Mouse (Mus musculus): ENCODE data around the gene Emd.
A peak's percentile ranks its signal among the peaks of the same experiment; 100 is the strongest.

Gene Emd

DNA sequence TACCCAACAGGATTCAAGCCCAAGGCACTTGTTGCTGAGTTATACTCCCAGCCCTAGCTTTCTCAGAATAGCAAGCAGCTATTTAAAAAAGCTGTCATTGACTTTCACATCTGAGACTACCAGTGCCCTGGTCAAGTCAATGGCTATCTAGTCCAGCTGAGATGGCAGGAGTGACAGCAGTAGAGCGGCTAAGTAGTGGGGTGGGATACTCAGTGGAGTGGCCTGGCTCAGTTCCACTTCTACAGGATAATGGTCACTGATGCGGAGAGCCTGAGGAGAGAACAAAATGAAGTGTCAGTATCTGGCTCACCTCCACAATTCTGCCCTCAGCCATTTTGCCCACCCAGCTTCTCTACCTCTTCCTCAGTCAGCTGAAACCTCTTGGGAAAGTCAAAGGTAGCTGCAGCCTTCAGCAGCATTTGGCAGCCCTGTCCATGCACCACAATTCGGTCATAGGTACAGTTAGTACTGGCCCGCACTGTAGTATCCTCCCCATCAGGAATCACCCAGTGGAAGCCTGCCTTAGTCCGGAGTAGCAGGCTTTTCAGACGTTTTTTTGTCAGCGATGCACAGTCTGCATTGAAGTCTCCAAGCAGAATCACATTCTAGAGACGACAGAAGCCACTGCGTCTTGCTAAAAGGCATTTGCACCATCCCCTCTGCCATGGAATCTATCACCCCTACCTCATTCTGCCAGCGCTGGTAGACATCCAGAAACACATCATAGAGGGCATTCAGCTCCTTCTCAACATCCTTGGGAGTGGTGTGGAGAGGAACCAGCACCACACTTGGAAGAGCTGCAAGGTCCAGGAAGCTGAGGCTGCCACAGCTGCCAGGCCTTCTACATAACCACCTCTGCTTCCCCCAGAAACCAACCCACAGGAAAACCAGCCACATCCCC lies 19.2 kb downstream of the Emd start:
- no peak for DNase-seq

DNA sequence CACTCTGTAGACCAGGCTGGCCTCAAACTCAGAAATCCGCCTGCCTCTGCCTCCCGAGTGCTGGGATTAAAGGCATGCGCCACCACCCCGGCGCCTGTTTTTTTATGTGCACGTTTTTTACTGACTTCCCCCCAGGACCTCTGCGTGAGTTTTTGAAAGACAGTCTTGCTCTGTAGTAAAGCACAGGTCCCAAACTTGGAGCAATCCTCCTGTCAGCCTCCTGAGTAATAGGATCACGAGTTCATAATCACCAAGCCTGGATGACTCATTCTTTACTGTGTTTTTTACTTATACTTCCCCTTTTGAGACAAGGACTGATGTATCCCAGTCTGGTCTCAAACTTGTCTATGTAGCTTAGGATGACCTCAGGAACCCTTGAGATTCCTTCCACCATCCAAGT lies 23.4 kb downstream of the Emd start:
- DNase-seq, result no peak

DNA sequence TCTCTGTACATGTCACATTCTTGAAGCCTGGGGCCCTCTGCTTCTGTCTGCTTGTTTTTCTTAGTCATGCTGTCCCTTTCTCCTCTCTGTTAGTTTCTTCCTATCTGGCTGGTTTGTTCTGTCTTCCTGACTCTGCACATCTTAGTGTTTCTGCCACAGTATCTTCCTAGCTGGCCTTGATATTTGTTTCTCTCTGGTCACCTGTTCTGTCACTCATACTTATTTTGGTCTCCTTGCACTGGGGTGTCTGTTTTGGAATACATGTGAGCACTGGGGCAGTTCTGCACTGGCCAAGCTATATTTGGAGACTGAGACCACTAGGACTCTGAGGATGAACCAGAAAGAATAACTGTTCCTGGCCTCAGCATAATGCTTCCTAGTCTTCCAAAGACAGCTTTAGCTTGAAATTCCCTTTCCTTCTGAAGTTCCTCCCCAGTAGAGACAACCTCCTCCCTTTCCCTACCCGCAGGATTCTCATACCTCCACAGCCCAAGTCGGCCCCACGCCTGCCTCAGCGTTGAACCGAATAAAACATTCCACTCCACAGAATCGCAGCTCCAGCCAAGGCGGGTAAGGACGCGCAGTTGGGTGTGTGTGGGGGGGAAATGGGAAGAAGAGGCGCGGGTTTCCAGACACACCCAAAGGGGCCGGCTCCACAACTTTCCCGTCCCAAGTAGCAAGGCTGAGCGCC lies 26.7 kb downstream of the Emd start:
- DNase-seq, result no peak

DNA sequence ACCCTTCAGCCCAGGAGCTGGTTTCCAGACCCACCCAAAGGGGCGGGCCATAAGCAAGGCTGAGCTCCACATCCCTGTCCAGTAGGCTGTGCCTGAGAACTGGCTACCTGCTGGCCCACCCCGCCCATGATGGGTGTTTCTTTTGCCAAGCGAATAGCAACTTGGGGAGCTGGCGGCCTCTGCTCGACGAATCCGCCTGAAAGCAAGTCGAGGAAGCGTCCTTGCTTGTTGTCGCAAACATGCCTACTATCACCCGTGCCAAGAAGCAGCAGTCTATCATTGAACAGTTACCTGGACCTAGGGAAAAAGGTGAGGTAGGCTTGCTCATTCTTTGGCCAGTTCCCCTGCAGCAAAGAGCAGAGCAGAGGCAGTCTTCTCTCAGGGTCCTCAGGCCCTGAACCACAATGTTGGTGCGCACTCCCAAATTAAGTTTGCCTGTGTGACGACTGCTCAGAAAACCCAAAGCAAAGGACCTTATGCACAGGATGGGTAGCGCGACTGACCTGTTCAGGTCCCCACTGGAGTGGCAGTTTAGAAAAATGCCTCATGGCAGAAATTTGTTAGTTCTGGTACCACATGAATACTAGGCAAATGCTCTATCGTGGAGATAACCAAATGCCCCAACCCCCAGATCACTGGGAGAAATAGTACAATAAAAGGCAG lies 27.4 kb downstream of the Emd start, which contains the start of the genes Taz and Dnase1l1:
TSS of gene Taz (plus strand) at position 181 of the 663 bp plus-strand sequence.
TSS of gene Dnase1l1 (minus strand) at position 606 of the 663 bp plus-strand sequence.
- DNase-seq, result peak; percentile 80 to 89

DNA sequence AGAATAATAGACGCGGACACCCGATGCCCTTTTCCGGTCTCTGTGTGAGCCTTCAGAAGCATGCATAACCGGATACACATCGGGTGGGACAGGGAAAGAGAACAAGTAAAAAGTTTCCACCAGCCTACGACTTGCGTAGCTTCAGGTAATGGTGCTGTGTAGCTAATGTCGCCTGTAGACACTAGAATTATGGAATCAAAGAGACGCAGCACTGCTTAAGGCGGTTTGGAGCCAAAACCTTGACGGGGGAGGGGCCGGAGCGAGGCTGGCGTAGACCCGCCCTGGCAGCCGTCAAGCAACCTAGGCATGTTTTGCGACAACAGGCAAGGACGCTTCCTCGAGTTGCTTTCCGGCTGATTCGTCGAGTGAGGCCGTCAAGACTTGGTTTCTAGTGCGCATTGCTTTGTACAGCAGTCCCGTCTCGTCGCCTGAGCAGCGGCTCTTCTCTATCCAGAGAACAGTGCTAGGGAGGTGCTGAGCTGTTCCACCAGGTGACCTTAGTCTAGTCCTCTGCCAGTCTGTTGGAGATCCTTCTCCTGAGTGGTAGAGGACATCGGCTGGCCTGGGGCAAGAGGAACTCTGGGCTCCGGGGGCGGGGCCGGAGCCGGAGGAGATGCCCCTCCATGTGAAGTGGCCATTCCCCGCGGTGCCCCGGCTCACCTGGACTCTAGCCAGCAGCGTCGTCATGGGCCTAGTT lies 28.1 kb downstream of the Emd start:
- peak; percentile 87 to 92 for DNase-seq

DNA sequence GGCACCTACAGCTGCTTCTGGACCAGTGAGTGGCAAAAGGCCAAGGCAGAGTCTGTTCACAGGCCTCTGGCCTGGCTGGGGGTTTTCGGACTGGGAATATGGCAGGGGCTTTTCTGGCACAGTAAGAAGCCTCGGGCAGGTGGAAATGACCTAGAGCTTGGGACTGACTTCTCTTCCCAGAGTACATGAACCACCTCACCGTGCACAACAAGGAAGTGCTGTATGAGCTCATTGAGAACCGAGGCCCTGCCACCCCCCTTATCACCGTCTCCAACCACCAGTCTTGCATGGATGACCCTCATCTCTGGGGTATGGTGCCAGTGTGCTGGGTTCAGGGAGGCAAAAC lies 28.6 kb downstream of the Emd start:
- DNase-seq, result no peak

DNA sequence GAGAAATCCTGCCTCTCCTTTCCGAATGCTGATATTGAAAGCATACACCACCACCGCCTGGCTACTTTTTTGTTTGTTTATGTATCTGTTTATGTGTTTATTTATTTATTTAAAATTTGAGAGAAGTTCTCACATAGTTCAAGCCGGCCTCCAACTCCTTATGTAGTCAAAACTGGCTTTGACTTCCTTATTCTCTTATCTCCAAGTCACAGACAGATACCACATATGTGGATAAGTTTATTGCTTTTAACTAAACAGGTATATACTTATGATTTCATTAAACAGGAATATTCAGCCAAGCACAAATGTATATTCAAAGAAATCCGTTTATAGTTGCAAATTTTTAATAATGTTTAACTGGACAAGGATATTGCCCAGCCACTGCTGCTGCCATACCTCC lies 38.9 kb downstream of the Emd start:
- no peak for DNase-seq

DNA sequence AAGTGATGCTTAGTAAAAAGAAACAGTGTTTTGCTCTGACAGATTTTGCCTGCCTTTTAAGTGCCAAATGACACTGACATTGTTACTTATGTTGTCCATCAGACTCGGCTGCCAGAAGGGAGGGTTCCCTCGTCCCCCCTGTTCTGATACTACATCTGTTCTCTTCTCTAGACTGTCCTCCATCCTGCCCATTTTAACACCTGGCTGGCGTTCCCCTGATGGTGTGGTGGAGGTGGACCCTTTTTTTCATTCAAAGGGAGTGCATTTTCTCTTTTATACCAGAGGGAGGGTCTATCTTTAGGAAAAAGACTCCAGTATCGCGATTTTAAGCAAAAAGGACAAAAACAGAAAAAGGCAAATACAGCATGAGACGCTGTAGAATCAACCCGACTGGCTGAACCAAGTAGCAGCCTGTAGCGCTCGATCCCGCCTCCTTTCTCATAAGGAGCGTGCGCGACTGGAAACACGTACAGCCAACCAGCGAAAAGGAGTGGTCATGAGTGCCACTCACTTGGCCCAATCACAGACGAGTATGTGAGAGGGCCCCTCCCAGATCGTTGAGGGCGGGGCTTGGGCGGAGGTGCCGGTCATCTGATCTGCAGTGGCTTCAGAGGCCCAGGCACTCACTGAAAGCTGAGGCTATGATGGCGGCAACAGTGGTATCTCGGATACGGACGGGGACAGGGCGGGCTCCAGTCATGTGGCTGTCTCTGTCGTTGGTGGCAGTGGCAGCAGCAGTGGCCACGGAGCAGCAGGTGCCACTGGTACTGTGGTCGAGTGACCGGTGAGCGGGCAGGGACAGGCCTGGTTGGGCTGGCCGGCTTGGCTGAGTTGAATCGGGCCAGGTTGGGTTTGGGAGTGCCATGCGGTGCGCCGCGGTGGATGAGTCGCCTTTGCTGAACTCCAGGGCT lies 42.3 kb downstream of the Emd start, which contains the start of gene Atp6ap1:
TSS of gene Atp6ap1 (plus strand) at position 560 of the 911 bp plus-strand sequence.
- peak; percentile 94 to 96 for DNase-seq

DNA sequence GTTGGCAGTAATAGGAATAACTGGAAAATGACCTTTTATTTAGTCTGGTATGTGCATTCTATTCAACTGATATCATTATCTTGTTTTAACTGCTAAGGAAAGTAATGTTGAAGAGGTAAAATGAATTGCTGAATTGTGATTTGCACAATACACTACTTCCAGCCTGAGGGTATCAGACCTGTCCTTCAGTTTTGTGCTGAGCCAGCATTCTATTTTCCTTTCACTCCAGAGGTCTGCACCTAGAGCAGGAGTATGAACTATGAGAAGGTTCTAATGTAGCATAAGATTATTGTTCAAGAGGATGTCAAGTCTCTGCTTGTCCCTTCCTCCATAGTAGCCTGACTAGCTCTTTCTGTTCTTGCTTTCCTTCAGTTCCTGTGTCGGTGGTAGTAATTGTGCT lies 43.9 kb downstream of the Emd start:
- DNase-seq, result no peak

DNA sequence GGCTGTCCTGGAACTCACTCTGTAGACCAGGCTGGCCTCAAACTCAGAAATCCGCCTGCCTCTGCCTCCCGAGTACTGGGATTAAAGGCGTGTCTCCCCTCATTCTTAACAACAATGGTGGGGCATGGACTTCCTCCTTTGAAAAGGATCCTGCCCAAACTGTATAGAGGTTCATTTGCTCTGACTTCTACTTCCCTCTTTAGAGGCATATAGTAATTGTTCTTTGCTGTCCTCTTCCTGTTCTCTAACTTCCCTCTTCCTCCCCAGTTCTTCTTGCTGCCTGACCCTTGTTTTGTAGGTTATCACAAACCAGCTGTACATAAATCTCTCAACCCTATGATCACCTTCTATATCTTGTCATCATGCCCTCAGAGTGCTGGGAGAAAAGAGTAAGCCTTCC lies 45.2 kb downstream of the Emd start:
- no peak for DNase-seq

DNA sequence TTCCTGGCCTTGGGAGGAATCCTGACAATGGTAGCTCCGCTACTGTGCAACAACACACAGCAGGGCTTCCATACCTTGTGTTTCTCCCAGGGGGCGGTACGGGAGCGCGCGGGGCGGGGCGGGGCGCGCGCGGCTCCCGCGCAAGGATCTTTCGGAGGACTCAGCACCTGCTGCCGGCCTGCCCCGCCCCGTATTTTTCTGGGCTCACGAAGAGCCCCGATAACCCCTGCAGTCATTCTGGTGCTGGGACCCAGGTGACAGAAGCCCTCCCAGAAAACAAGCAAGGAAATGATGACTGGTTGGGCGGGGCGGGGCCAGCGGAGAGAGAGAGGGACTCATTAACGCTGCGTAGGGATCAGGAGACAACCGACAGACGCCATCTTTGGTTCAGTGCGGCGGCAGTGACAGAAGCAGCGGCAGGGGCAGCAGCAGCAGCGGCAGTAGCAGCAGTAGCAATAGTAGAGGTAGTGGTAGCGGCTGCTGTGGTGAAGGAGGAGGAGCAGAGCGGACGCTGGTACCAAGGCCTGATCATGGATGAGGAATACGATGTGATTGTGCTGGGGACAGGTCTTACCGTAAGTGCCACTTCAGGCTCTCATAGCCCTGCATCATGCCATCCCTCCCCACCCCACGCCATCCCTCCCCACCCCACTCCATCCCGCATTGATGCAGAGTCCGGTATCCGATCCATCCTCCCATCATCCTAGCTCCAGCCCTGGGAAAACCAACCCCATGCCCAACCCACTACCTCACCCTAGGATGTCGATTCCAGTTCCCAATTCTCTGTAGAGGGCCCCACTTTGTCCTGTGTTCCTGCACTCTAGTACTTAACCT lies 50.6 kb downstream of the Emd start, which contains the start of gene Gdi1:
TSS of gene Gdi1 (plus strand) at position 132 of the 834 bp plus-strand sequence.
- peak; percentile 79 to 88 for DNase-seq

All from kidney, postnatal 4 days (tissue).